Mouse (Mus musculus) ES-E14 (cell line): Measurements from ENCODE around the gene Gm19935. TPM values are rescaled to one million over a fixed set of nuclear protein-coding genes. Genes with fewer than 3 reads are reported as not detected.

Experiments used
- DNase-seq: peaks from one replicate; pipeline ENCODE4 v3.0.0-alpha.2; 2013; ENCODE audit warnings: low read depth, low spot score
- H3K27ac ChIP-seq: 2 replicates; pipeline ENCODE4 v1.5.1; 2012; ENCODE audit warnings: low read depth, mild to moderate bottlenecking, low read length, moderate library complexity, mixed read lengths; ENCODE audit not compliant: poor library complexity, insufficient read depth, severe bottlenecking
- H3K36me3 ChIP-seq: 2 replicates; pipeline ENCODE4 v1.6.1; 2012; ENCODE audit warnings: mild to moderate bottlenecking, low read length, moderate library complexity, mixed read lengths; ENCODE audit not compliant: control insufficient read depth, poor library complexity, insufficient read depth, severe bottlenecking
- H3K4me1 ChIP-seq, 2 experiments: fragments of 150-350 bp in 1 of 2; sonication (generic) in 1 of 2; 2 replicates each; pipeline ENCODE4 v1.6.1; 2012; ENCODE audit warnings: low read length in 2 of 2, mild to moderate bottlenecking in 1 of 2, mixed read lengths in 1 of 2; ENCODE audit not compliant: control insufficient read depth in 2 of 2, insufficient read depth in 2 of 2, poor library complexity in 1 of 2
- H3K4me3 ChIP-seq, 2 experiments: fragments of 150-350 bp in 1 of 2; sonication (generic) in 1 of 2; 2 replicates each; pipeline ENCODE4 v1.5.1; 2012; ENCODE audit warnings: low read length in 2 of 2, low read depth in 1 of 2, mild to moderate bottlenecking in 1 of 2, mixed read lengths in 1 of 2; ENCODE audit not compliant: insufficient read depth in 1 of 2, poor library complexity in 1 of 2, severe bottlenecking in 1 of 2
- H3K9ac ChIP-seq: 2 replicates; pipeline ENCODE4 v1.6.1; 2012; ENCODE audit warnings: low read depth, mild to moderate bottlenecking, low read length, mixed read lengths; ENCODE audit not compliant: poor library complexity, insufficient read depth, severe bottlenecking
- H3K9me3 ChIP-seq: fragments of 150-350 bp; sonication (generic); 2 replicates; pipeline ENCODE4 v1.6.1; 2012; ENCODE audit warnings: low read depth, mild to moderate bottlenecking, low read length; ENCODE audit not compliant: control insufficient read depth, insufficient read depth
- CHD2 ChIP-seq: IDR thresholded peaks from 2 replicates; pipeline ENCODE4 v1.6.1; 2014; ENCODE audit warnings: mild to moderate bottlenecking, low read depth, low read length, inconsistent platforms
- HCFC1 ChIP-seq: IDR thresholded peaks from 2 replicates; pipeline ENCODE4 v1.6.1; 2012; ENCODE audit warnings: low read length, inconsistent platforms, borderline replicate concordance; ENCODE audit not compliant: insufficient read depth
- MAFK ChIP-seq: IDR thresholded peaks from 2 replicates; pipeline ENCODE4 v1.6.1; 2014; ENCODE audit warnings: mild to moderate bottlenecking, low read depth, low read length, inconsistent platforms; ENCODE audit not compliant: insufficient read depth
- ZC3H11A ChIP-seq: IDR thresholded peaks from 2 replicates; pipeline ENCODE4 v1.6.1; 2012; ENCODE audit warnings: low read depth, mild to moderate bottlenecking, inconsistent platforms, low read length, borderline replicate concordance
- ZNF384 ChIP-seq: IDR thresholded peaks from 2 replicates; pipeline ENCODE4 v1.6.1; 2012; ENCODE audit warnings: low read depth, low read length, inconsistent platforms
- in situ Hi-C, 2 experiments: fragments of 600-800 bp; cut with MboI; formaldehyde crosslinking; loops; one replicate each; pipeline ENCODE4 v1.15.1; 2025; ENCODE audit warnings: low sequenced_read_pairs in 2 of 2, inconsistent platforms in 1 of 2; ENCODE audit not compliant: unreplicated experiment in 2 of 2
- total RNA-seq: library from RNA; depleted of rRNA; stranded (reverse); fragments of 300-350 nt; gene quantifications from 2 replicates; pipeline ENCODE4 v1.2.3, GENCODE M21; 2012

The Gm19935 gene
- total RNA-seq, 1 experiment = 0.49 TPM

DNA sequence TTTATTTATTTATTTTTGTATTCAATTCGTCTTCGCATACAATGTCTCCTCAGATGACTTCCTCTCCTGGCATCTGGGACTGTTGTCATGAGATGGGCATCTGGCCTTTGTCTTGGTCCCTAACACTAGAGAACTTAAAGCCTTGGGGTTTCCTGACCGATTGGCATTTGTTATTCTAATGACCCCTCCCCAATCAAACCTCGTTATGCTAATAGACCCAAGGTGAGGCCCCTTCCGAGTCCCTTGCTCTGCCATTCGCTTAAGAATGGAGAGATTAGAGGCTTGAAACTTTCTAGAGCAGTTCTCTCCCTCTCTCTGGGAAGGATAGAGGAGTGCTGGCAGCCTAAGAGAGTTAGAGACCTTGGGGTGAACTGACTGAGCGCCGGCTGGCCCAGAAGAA, 34.4 kb upstream of the Gm19935 start:
- in situ Hi-C loops = no loop called here
- no peak overlapping the region for H3K4me3 ChIP-seq
- TF ChIP-seq MAFK (no peak), CHD2 (no peak), ZNF384 (no peak), ZC3H11A (no peak), HCFC1 (no peak)

DNA sequence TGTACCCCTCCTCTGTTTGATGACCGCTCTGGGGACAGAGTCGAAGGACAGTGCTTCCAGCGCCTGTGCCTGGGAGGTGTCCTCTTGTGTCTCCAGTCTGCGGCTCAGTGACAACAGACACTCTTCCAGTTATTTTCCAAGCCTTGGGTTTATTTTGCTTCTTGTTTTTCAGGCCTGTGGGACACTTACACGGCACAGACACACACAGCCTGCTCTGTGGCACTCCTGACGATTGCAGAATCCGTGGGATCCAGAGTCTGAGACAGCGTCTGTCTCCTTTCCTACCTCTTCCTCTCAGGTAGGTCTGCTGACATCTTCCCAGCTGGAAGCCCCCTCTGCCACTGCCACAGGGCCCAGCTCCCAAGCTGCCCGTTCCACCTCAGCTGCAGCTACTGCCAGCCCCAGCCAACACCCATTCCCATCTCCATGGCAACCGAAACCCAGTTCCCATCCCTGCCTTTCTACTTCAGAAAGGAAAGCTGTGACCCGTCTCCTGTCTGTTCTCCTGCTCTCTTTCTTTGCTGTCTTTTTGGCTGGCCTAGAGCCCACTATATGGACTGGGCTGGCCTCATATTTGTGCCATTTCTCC, 32.4 kb upstream of the Gm19935 start:
- peaks cover 2% of the 10 kb centered on the region; the same call in 1 of the 2 replicates for H3K36me3 ChIP-seq
- no peak for TF ChIP-seq ZC3H11A
- TF ChIP-seq HCFC1 = no peak
- no peak for TF ChIP-seq ZNF384
- no peak for TF ChIP-seq CHD2
- no peak for TF ChIP-seq MAFK
- no peak overlapping the region for H3K9ac ChIP-seq
- no peak for DNase-seq
- H3K4me3 ChIP-seq = no peak overlapping the region
- peaks cover 0 to 25% of the 10 kb centered on the region in 2 experiments for H3K4me1 ChIP-seq
- in situ Hi-C loops = no loop called here
- peak overlapping the region; percentile 73 for H3K27ac ChIP-seq
- no peaks in the 10 kb centered on the region for H3K9me3 ChIP-seq

More for the DNA sequence above, 34.4 kb upstream of the Gm19935 start:
- H3K4me1 ChIP-seq = peaks cover 7 to 36% of the 10 kb centered on the region in 2 experiments
- H3K9me3 ChIP-seq = no peaks in the 10 kb centered on the region
- peaks cover 2% of the 10 kb centered on the region; the same call in 1 of the 2 replicates for H3K36me3 ChIP-seq
- DNase-seq = no peak
- peak overlapping the region; percentile 53; the same call in 1 of the 2 replicates for H3K27ac ChIP-seq
- no peak overlapping the region for H3K9ac ChIP-seq

DNA sequence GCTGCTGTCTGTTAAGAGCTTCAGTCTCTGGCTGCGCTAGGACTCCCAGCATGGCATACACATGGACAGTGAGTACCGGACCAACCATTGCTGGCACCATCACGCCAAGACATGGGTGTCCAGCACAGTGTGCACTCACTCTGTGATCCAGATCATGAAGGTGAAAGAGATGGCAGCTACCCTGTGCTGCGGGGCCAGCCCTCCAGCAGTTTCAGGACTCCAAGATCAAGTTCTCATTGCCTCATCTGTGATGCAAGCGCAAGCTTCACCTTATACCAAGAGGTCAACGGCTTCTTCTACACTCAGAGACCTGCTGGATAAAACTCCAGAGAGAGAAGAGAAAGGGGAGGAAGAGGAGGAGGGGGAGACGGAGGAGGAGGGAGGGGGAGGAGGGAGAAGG, 30.8 kb upstream of the Gm19935 start:
- Histone ChIP-seq H3K9ac (no peak overlapping the region), H3K4me3 (no peak overlapping the region), H3K4me1 (peaks cover 0 to 31% of the 10 kb centered on the region in 2 experiments), H3K9me3 (no peaks in the 10 kb centered on the region), H3K36me3 (peaks cover 2% of the 10 kb centered on the region; the same call in 1 of the 2 replicates), H3K27ac (no peak overlapping the region)
- TF ChIP-seq MAFK (no peak), HCFC1 (no peak), ZC3H11A (no peak), ZNF384 (no peak), CHD2 (no peak)
- no peak for DNase-seq
- in situ Hi-C loops = no loop called here

DNA sequence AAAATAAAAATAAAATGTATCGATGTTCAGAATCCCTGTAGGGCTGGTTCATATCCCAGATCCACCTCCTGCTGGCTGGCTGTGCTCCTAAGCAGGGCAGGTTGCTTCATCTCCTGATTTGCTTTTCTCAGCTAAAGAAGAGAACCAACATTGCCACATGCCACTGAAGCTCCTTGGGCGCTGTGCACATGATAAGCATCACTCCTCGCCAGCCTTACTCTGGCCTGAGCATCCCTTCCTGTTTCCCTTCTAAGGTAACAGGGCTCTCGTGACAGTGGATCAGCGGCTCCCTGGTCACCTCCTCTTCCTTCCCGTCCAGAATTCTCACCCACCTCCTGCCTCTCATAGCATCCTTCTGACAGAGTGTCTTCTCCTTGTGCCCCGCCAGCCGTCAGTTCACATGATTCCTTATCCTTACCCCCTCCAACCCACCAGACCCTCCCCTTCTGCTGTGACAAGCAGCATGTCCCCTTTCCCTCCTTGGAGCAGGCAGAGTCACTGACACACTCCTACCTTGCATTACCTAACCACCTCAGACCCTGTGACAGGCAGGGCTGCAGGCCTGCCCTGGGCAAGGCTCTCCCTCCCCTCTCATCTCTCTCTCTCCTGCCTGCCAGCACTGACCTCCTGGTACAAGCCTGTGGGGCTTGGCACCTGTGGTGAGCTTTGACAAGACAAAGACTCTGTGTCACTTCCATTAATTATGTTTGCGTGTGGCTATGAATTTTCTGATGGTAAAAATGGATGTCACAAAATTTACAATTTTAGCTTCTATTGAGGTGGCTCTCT, 27.2 kb upstream of the Gm19935 start:
- no peaks in the 10 kb centered on the region; the same call in 1 of the 2 replicates for H3K36me3 ChIP-seq
- TF ChIP-seq MAFK (no peak), CHD2 (no peak), ZNF384 (no peak), HCFC1 (no peak), ZC3H11A (no peak)
- peaks cover 1 to 33% of the 10 kb centered on the region in 2 experiments; a peak in 3 of 4 replicates for H3K4me1 ChIP-seq
- no peak overlapping the region for H3K9ac ChIP-seq
- in situ Hi-C loops = no loop called here
- no peak overlapping the region for H3K4me3 ChIP-seq
- H3K27ac ChIP-seq = no peak overlapping the region
- no peak for DNase-seq
- H3K9me3 ChIP-seq = no peaks in the 10 kb centered on the region
